Mouse (Mus musculus): ENCODE results near the gene Rbms3.
A peak's percentile ranks its signal among the peaks of the same experiment; 100 is the strongest.

Rbms3 gene

GRCm38 (mm10) chr9:116639597-116640301, 990.0 kb downstream of the Rbms3 start:
- DNase-seq (ENCODE audit: low read depth, low spot score): peak; percentile 89

GRCm38 (mm10) chr9:116633786-116634185, 995.9 kb downstream of the Rbms3 start:
- no peak for DNase-seq (ENCODE audit: low read depth, low spot score)

GRCm38 (mm10) chr9:116633075-116633474, 996.6 kb downstream of the Rbms3 start:
- DNase-seq (ENCODE audit: low read depth, low spot score): no peak

- no peak for DNase-seq (ENCODE audit: low read depth, low spot score)
Measured at GRCm38 (mm10) chr9:116631816-116632215, 997.9 kb downstream of the Rbms3 start.

- no peak for DNase-seq (ENCODE audit: low read depth, low spot score)
Measured at GRCm38 (mm10) chr9:116630805-116631204, 998.9 kb downstream of the Rbms3 start.

GRCm38 (mm10) chr9:116620434-116620833, 1009.3 kb downstream of the Rbms3 start:
- peak; percentile 8 for DNase-seq (ENCODE audit: low read depth, low spot score)

GRCm38 (mm10) chr9:116618886-116619285, 1010.8 kb downstream of the Rbms3 start:
- no peak for DNase-seq (ENCODE audit: low read depth, low spot score)

- DNase-seq (ENCODE audit: low read depth, low spot score): no peak
Measured at GRCm38 (mm10) chr9:116613276-116613675, 1016.4 kb downstream of the Rbms3 start.

- no peak for DNase-seq (ENCODE audit: low read depth, low spot score)
Measured at GRCm38 (mm10) chr9:116596046-116596445, 1033.7 kb downstream of the Rbms3 start.

GRCm38 (mm10) chr9:116592486-116592885, 1037.2 kb downstream of the Rbms3 start:
- no peak for DNase-seq (ENCODE audit: low read depth, low spot score)

GRCm38 (mm10) chr9:116591071-116591470, 1038.6 kb downstream of the Rbms3 start:
- DNase-seq (ENCODE audit: low read depth, low spot score): no peak

- DNase-seq (ENCODE audit: low read depth, low spot score): no peak
Measured at GRCm38 (mm10) chr9:116569680-116570079, 1060.0 kb downstream of the Rbms3 start.

GRCm38 (mm10) chr9:116566711-116567110, 1063.0 kb downstream of the Rbms3 start:
- no peak for DNase-seq (ENCODE audit: low read depth, low spot score)

GRCm38 (mm10) chr9:116557781-116558180, 1071.9 kb downstream of the Rbms3 start:
- no peak for DNase-seq (ENCODE audit: low read depth, low spot score)

- DNase-seq (ENCODE audit: low read depth, low spot score): no peak
Measured at GRCm38 (mm10) chr9:116556641-116557040, 1073.1 kb downstream of the Rbms3 start.

GRCm38 (mm10) chr9:116553181-116553580, 1076.5 kb downstream of the Rbms3 start:
- DNase-seq (ENCODE audit: low read depth, low spot score): peak; percentile 58

GRCm38 (mm10) chr9:116546156-116546555, 1083.6 kb downstream of the Rbms3 start:
- DNase-seq (ENCODE audit: low read depth, low spot score): no peak

- DNase-seq (ENCODE audit: low read depth, low spot score): no peak
Measured at GRCm38 (mm10) chr9:116542793-116543192, 1086.9 kb downstream of the Rbms3 start.

- no peak for DNase-seq (ENCODE audit: low read depth, low spot score)
Measured at GRCm38 (mm10) chr9:116541976-116542375, 1087.7 kb downstream of the Rbms3 start.

- peak; percentile 80 for DNase-seq (ENCODE audit: low read depth, low spot score)
Measured at GRCm38 (mm10) chr9:116535709-116536108, 1094.0 kb downstream of the Rbms3 start.

- DNase-seq (ENCODE audit: low read depth, low spot score): peak; percentile 64
Measured at GRCm38 (mm10) chr9:116533381-116533780, 1096.3 kb downstream of the Rbms3 start.

- DNase-seq (ENCODE audit: low read depth, low spot score): peak; percentile 53
Measured at GRCm38 (mm10) chr9:116531121-116531520, 1098.6 kb downstream of the Rbms3 start.

GRCm38 (mm10) chr9:116524386-116524785, 1105.3 kb downstream of the Rbms3 start:
- no peak for DNase-seq (ENCODE audit: low read depth, low spot score)
